Mouse (Mus musculus) MEL (cell line): ENCODE measurements around the gene Cd1d1. TPM values are rescaled to one million over a fixed set of nuclear protein-coding genes. Genes with fewer than 3 reads are reported as not detected.

Source experiments
- DNase-seq: peaks from one replicate; pipeline ENCODE4 v3.0.0; 2011; ENCODE audit warnings: low read depth, low spot score
- H3K27ac ChIP-seq: 2 replicates; pipeline ENCODE4 v1.5.1; 2012; ENCODE audit warnings: low read depth, mild to moderate bottlenecking, control low read depth, low read length, moderate library complexity; ENCODE audit not compliant: control insufficient read depth
- H3K27me3 ChIP-seq, 2 experiments: fragments of 150-350 bp in 1 of 2; sonication (generic) in 1 of 2; 2 replicates each; pipeline ENCODE4 v1.6.1; 2012; ENCODE audit warnings: low read length in 2 of 2, mild to moderate bottlenecking in 2 of 2, improper control_type of control experiment in 1 of 2, moderate library complexity in 1 of 2; ENCODE audit not compliant: insufficient read depth in 2 of 2, control insufficient read depth in 1 of 2
- H3K36me3 ChIP-seq, 2 experiments: 2 replicates each; pipeline ENCODE4 v1.6.1; 2012 to 2014; ENCODE audit warnings: low read length in 2 of 2, improper control_type of control experiment in 1 of 2, inconsistent platforms in 1 of 2, mild to moderate bottlenecking in 1 of 2; ENCODE audit not compliant: insufficient read depth in 2 of 2, control insufficient read depth in 1 of 2
- H3K4me1 ChIP-seq, 2 experiments: fragments of 150-350 bp in 1 of 2; sonication (generic) in 1 of 2; 2 replicates each; pipeline ENCODE4 v1.6.1; 2012; ENCODE audit warnings: low read length in 2 of 2, improper control_type of control experiment in 1 of 2, mild to moderate bottlenecking in 1 of 2; ENCODE audit not compliant: insufficient read depth in 2 of 2, control insufficient read depth in 1 of 2
- H3K4me3 ChIP-seq, 2 experiments: fragments of 150-350 bp in 1 of 2; sonication (generic) in 1 of 2; 2 replicates each; pipeline ENCODE4 v1.5.1; 2012; ENCODE audit warnings: low read depth in 2 of 2, low read length in 2 of 2, mild to moderate bottlenecking in 2 of 2, moderate library complexity in 2 of 2, control low read depth in 1 of 2, improper control_type of control experiment in 1 of 2; ENCODE audit not compliant: control insufficient read depth in 1 of 2, insufficient read depth in 1 of 2
- H3K79me2 ChIP-seq: 2 replicates; pipeline ENCODE4 v1.6.1; 2012; ENCODE audit warnings: mild to moderate bottlenecking, low read length, moderate library complexity; ENCODE audit not compliant: control insufficient read depth, poor library complexity, insufficient read depth
- H3K9ac ChIP-seq: 2 replicates; pipeline ENCODE4 v1.6.1; 2012; ENCODE audit warnings: low read depth, mild to moderate bottlenecking, control low read depth, low read length, moderate library complexity; ENCODE audit not compliant: control insufficient read depth, poor library complexity, severe bottlenecking
- H3K9me3 ChIP-seq: fragments of 150-350 bp; sonication (generic); replicated peaks from 2 replicates; pipeline ENCODE4 v1.6.1; 2012; ENCODE audit warnings: mild to moderate bottlenecking, low read length, improper control_type of control experiment, moderate library complexity; ENCODE audit not compliant: insufficient read depth
- CHD1 ChIP-seq: IDR thresholded peaks from 2 replicates; pipeline ENCODE4 v1.6.1; 2012; ENCODE audit warnings: low read depth, mild to moderate bottlenecking, inconsistent platforms, low read length, improper control_type of control experiment
- CTCF ChIP-seq, 3 experiments: IDR thresholded peaks in 2 of 3; conservative IDR thresholded peaks in 1 of 3; 2 replicates each; pipeline ENCODE4 v1.5.1; 2011 to 2012; ENCODE audit warnings: low read length in 3 of 3, low read depth in 2 of 3, mild to moderate bottlenecking in 2 of 3, improper control_type of control experiment in 1 of 3, inconsistent platforms in 1 of 3, mixed read lengths in 1 of 3, moderate library complexity in 1 of 3; ENCODE audit not compliant: control insufficient read depth in 1 of 3, insufficient read depth in 1 of 3, poor library complexity in 1 of 3, severe bottlenecking in 1 of 3
- ELF1 ChIP-seq: IDR thresholded peaks from 2 replicates; pipeline ENCODE4 v1.6.1; 2014; ENCODE audit warnings: low read depth, mild to moderate bottlenecking, inconsistent platforms, low read length, improper control_type of control experiment, moderate library complexity
- EP300 ChIP-seq, 2 experiments: IDR thresholded peaks; 2 replicates each; pipeline ENCODE4 v1.6.1; 2011; ENCODE audit warnings: improper control_type of control experiment in 2 of 2, low read length in 2 of 2, low read depth in 1 of 2, mild to moderate bottlenecking in 1 of 2
- GATA1 ChIP-seq: IDR thresholded peaks from 2 replicates; pipeline ENCODE4 v1.6.1; 2011; ENCODE audit warnings: low read depth, low read length, improper control_type of control experiment
- MAFK ChIP-seq: IDR thresholded peaks from 2 replicates; pipeline ENCODE4 v1.6.1; 2011; ENCODE audit warnings: low read depth, mild to moderate bottlenecking, low read length, improper control_type of control experiment, borderline replicate concordance
- MEF2A ChIP-seq: IDR thresholded peaks from 2 replicates; pipeline ENCODE4 v1.6.1; 2014; ENCODE audit warnings: low read depth, mild to moderate bottlenecking, inconsistent platforms, low read length, improper control_type of control experiment; ENCODE audit not compliant: poor library complexity, insufficient replicate concordance, severe bottlenecking; ENCODE audit errors: extremely low read depth
- NRF1 ChIP-seq: IDR thresholded peaks from 2 replicates; pipeline ENCODE4 v1.6.1; 2014; ENCODE audit warnings: low read depth, mild to moderate bottlenecking, inconsistent platforms, low read length, improper control_type of control experiment, moderate library complexity; ENCODE audit not compliant: poor library complexity, insufficient read depth, severe bottlenecking
- POLR2A ChIP-seq, 2 experiments: IDR thresholded peaks; 2 replicates each; pipeline ENCODE4 v1.6.1; 2011 to 2012; ENCODE audit warnings: low read length in 2 of 2, mild to moderate bottlenecking in 2 of 2, control low read depth in 1 of 2, improper control_type of control experiment in 1 of 2, low read depth in 1 of 2, moderate library complexity in 1 of 2; ENCODE audit not compliant: control insufficient read depth in 1 of 2, insufficient read depth in 1 of 2, poor library complexity in 1 of 2
- RAD21 ChIP-seq: IDR thresholded peaks from 2 replicates; pipeline ENCODE4 v1.6.1; 2011; ENCODE audit warnings: mild to moderate bottlenecking, low read depth, low read length, improper control_type of control experiment
- SMC3 ChIP-seq: IDR thresholded peaks from 2 replicates; pipeline ENCODE4 v1.6.1; 2011; ENCODE audit warnings: low read depth, low read length, improper control_type of control experiment
- TAL1 ChIP-seq: IDR thresholded peaks from 2 replicates; pipeline ENCODE4 v1.6.1; 2012; ENCODE audit warnings: mild to moderate bottlenecking, inconsistent platforms, low read length, moderate library complexity, mixed read lengths
- TCF12 ChIP-seq: IDR thresholded peaks from 2 replicates; pipeline ENCODE4 v1.6.1; 2014; ENCODE audit warnings: low read depth, mild to moderate bottlenecking, inconsistent platforms, low read length, improper control_type of control experiment, moderate library complexity
- ZC3H11A ChIP-seq: IDR thresholded peaks from 2 replicates; pipeline ENCODE4 v1.6.1; 2012; ENCODE audit warnings: low read depth, mild to moderate bottlenecking, inconsistent platforms, low read length, improper control_type of control experiment
- ZMIZ1 ChIP-seq: IDR thresholded peaks from 2 replicates; pipeline ENCODE4 v1.6.1; 2012; ENCODE audit warnings: low read depth, mild to moderate bottlenecking, inconsistent platforms, low read length, improper control_type of control experiment, moderate library complexity
- polyA plus RNA-seq, 2 experiments: library from polyadenylated mRNA; stranded (reverse) in 1 of 2; unstranded in 1 of 2; fragments of >175 nt in 1 of 2; fragments of >200 nt in 1 of 2; gene quantifications; 2 replicates each; pipeline versions ENCODE4 v1.2.1 to v1.2.4; 2012; ENCODE audit warnings: low replicate concordance in 2 of 2, low read depth in 1 of 2; ENCODE audit not compliant: insufficient read length in 2 of 2, insufficient read depth in 1 of 2, missing spikeins in 1 of 2
- total RNA-seq: library from RNA; depleted of rRNA; stranded (reverse); fragments of 300-350 nt; gene quantifications from 2 replicates; pipeline ENCODE4 v1.2.3, GENCODE M21; 2012

Cd1d1 gene
- total and polyA plus RNA-seq, 3 experiments: 1.1 to 1.6 TPM; not detected in 1

GRCm38 (mm10) chr3:86986490-86986889 lies 12.8 kb downstream of the Cd1d1 start:
- TF ChIP-seq MEF2A: no peak
- TF ChIP-seq NRF1: no peak
- no peak for TF ChIP-seq ZMIZ1
- no peak for TF ChIP-seq MAFK
- no peak for TF ChIP-seq TAL1
- TF ChIP-seq ELF1: no peak
- TF ChIP-seq CHD1: no peak
- TF ChIP-seq POLR2A (IDR thresholded peaks at IDR 0.05; ENCODE audit: control insufficient read depth in 1 of 2, insufficient read depth in 1 of 2, low read depth in 1 of 2, low read length in 2 of 2, poor library complexity in 1 of 2): no peak
- no peaks in the 10 kb centered on the region for H3K79me2 ChIP-seq
- no peak overlapping the region for H3K9ac ChIP-seq
- no peak for DNase-seq
- H3K4me1 ChIP-seq: no peaks in the 10 kb centered on the region
- no peaks in the 10 kb centered on the region; a peak in 1 of 4 replicates for H3K27me3 ChIP-seq
- no peak overlapping the region for H3K4me3 ChIP-seq
- H3K9me3 ChIP-seq: no peaks in the 10 kb centered on the region
- no peaks in the 10 kb centered on the region for H3K36me3 ChIP-seq
- H3K27ac ChIP-seq: no peak overlapping the region

DNA sequence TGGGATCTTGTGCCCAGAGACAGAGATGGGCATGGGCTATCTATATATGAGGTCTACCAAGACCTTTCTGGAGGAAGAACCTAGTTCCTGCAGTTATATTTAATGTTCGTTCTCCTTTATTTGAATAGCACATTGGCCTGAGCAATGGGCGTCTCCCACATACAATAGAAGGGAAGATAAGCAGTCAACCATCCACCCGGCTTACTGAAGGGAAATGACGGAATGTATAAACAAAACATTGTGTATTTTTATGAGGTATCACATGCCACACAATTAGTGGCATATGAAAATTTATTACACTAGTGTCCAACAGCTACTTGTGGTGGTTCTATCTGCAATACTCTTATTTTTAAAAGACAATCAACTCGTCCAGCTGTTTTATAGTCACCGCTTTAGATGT lies 15.9 kb downstream of the Cd1d1 start:
- H3K4me3 ChIP-seq: no peak overlapping the region
- no peaks in the 10 kb centered on the region for H3K36me3 ChIP-seq
- no peaks in the 10 kb centered on the region; a peak in 1 of 4 replicates for H3K27me3 ChIP-seq
- no peak overlapping the region for H3K27ac ChIP-seq
- H3K9ac ChIP-seq: no peak overlapping the region
- no peaks in the 10 kb centered on the region for H3K79me2 ChIP-seq
- DNase-seq: no peak
- no peaks in the 10 kb centered on the region for H3K4me1 ChIP-seq
- no peaks in the 10 kb centered on the region for H3K9me3 ChIP-seq
- TF ChIP-seq EP300 (IDR thresholded peaks at IDR 0.05; ENCODE audit: low read depth in 1 of 2, low read length in 2 of 2) (no peak), CHD1 (no peak), ZC3H11A (no peak), TCF12 (no peak)
- TF ChIP-seq, all 39 proteins: peak for 0

- no peaks in the 10 kb centered on the region for H3K27me3 ChIP-seq
- no peaks in the 10 kb centered on the region for H3K4me1 ChIP-seq
- no peaks in the 10 kb centered on the region for H3K36me3 ChIP-seq
- H3K9ac ChIP-seq: no peak overlapping the region
- no peaks in the 10 kb centered on the region for H3K9me3 ChIP-seq
- TF ChIP-seq SMC3 (peak; percentile 74), GATA1 (no peak), ZC3H11A (peak; percentile 33; the same call in 1 of the 2 replicates), CTCF (IDR thresholded peaks at IDR 0.05 in 2 of 3, conservative IDR thresholded peaks at IDR 0.05 in 1 of 3; ENCODE audit: control insufficient read depth in 1 of 3, insufficient read depth in 1 of 3, low read depth in 2 of 3, low read length in 3 of 3, poor library complexity in 1 of 3, severe bottlenecking in 1 of 3) (peak in 2 of 3 experiments; percentile 57 to 79; a peak in 3 of 6 replicates), RAD21 (peak; percentile 83)
- TF ChIP-seq, all 39 proteins: peak for 4
- H3K27ac ChIP-seq: no peak overlapping the region
- H3K4me3 ChIP-seq: no peak overlapping the region
- peak; percentile 73 for DNase-seq
- H3K79me2 ChIP-seq: no peaks in the 10 kb centered on the region
These were observed 22.7 kb downstream of the Cd1d1 start for GRCm38 (mm10) chr3:86976546-86976945.
